21 mouse cellular contexts compared by ENCODE assay signal in genomic region chr6:48698888-48699287, GRCm38 (mm10). TPM values are rescaled to one million over a fixed set of nuclear protein-coding genes. Genes with fewer than 3 reads are reported as not detected.
DNase-seq lines count a peak whose midpoint lies in the region; TF ChIP-seq lines count a peak whose summit lies in the region.
"Had no signal": no experiment of that assay in that cellular context is flagged by ENCODE, and none has a peak within 500 bp of the region (broad histone marks: within the 10 kb centered on the region; RNA-seq: fewer than 3 reads in every experiment).

No protein-coding gene starts in this region.

- peak; percentile 92 for DNase-seq in heart, adult 11 months
- no peak for DNase-seq in heart, postnatal 25 days (ENCODE audit: low spot score)
- DNase-seq in kidney, adult 2 months = no peak
- DNase-seq in kidney, postnatal 25 days = no peak
- peak in 1 of 2 experiments; percentile 12 for DNase-seq in spleen, adult 2 months (ENCODE audit: low read depth in 1 of 2, low spot score in 2 of 2)
- DNase-seq in spleen, postnatal 10 days (ENCODE audit: low spot score in 2 of 2) = no peak
- DNase-seq in splenic B cell, adult 2 months (ENCODE audit: low read depth, low spot score) = peak; percentile 60
- no peak for DNase-seq in left cerebral cortex, adult 18-20 months (ENCODE audit: low spot score in 2 of 2)
- DNase-seq: adrenal gland, postnatal 36 days; cerebellum, postnatal 14 days; gastrocnemius, postnatal 10 days; lung, embryonic 14.5 days; thymus, postnatal 36 days had no signal

- 82% methylated on average over 3 of the region's 3 CpGs for WGBS in kidney, adult 2 months
- 11% methylated on average over 3 of the region's 3 CpGs for WGBS in spleen, adult 2 months

- no peak for TF ChIP-seq CTCF in kidney, adult 2 months (conservative IDR thresholded peaks at IDR 0.05; ENCODE audit: insufficient read depth, insufficient read length, low read depth, low read length)
- TF ChIP-seq CTCF in spleen, adult 2 months (IDR thresholded peaks at IDR 0.05; ENCODE audit: extremely low read depth, insufficient read depth, insufficient read length, insufficient replicate concordance) = no peak

- TF ChIP-seq POLR2A in kidney, adult 2 months (IDR thresholded peaks at IDR 0.05; ENCODE audit: low read depth, low read length) = no peak
- TF ChIP-seq POLR2A in spleen, adult 2 months (IDR thresholded peaks at IDR 0.05; ENCODE audit: low read depth, low read length) = no peak

- peak overlapping the region; percentile 80 for H3K27ac ChIP-seq in kidney, adult 2 months (ENCODE audit: insufficient read depth, low read depth, low read length)
- H3K27ac ChIP-seq in spleen, adult 2 months (ENCODE audit: insufficient read depth, low read length) = peak overlapping the region; percentile 92
- H3K27ac ChIP-seq: hindbrain, embryonic 13.5 days; layer of hippocampus, adult 2 months; left cerebral cortex, adult 2 months; limb, embryonic 12.5 days; neural tube, embryonic 13.5 days; stomach, postnatal 0 days had no signal

- H3K36me3 ChIP-seq in kidney, adult 2 months (ENCODE audit: control insufficient read depth, insufficient read depth, low read length) = 0 out of 2 replicates have a peak, but pooled peaks cover 1% of the 10 kb centered on the region
- H3K36me3 ChIP-seq in spleen, adult 2 months (ENCODE audit: control insufficient read depth, insufficient read depth, low read length) = peaks cover 20% of the 10 kb centered on the region
- peaks cover 10% of the 10 kb centered on the region for H3K36me3 ChIP-seq in splenic B cell, adult 2 months (ENCODE audit: control insufficient read depth, insufficient read depth, low read length, poor library complexity, severe bottlenecking)
- H3K36me3 ChIP-seq: hindbrain, embryonic 13.5 days; limb, embryonic 12.5 days; neural tube, embryonic 13.5 days had no signal

- peaks cover 2% of the 10 kb centered on the region; the same call in 1 of the 2 replicates for H3K4me1 ChIP-seq in kidney, adult 2 months (ENCODE audit: control insufficient read depth, insufficient read depth, low read length)
- peaks cover 52% of the 10 kb centered on the region; the same call in 1 of the 2 replicates for H3K4me1 ChIP-seq in spleen, adult 2 months (ENCODE audit: control insufficient read depth, insufficient read depth, insufficient read length)
- H3K4me1 ChIP-seq: hindbrain, embryonic 13.5 days; limb, embryonic 12.5 days; neural tube, embryonic 13.5 days had no signal

- no peak overlapping the region for H3K4me3 ChIP-seq in kidney, adult 2 months (ENCODE audit: insufficient read depth, low read depth, low read length)
- no peak overlapping the region for H3K4me3 ChIP-seq in spleen, adult 2 months (ENCODE audit: extremely low read depth, insufficient read depth, insufficient read length)
- H3K4me3 ChIP-seq: hindbrain, embryonic 13.5 days; layer of hippocampus, adult 2 months; left cerebral cortex, adult 2 months; limb, embryonic 12.5 days; neural tube, embryonic 13.5 days had no signal

- no peaks in the 10 kb centered on the region for H3K27me3 ChIP-seq in kidney, adult 2 months (replicated peaks; ENCODE audit: control insufficient read depth, insufficient read depth, low read length)
- no peaks in the 10 kb centered on the region for H3K27me3 ChIP-seq in spleen, adult 2 months (ENCODE audit: control insufficient read depth, insufficient read depth, low read length)
- no peaks in the 10 kb centered on the region for H3K27me3 ChIP-seq in splenic B cell, adult 2 months (ENCODE audit: control insufficient read depth, insufficient read depth, low read length, poor library complexity, severe bottlenecking)
- H3K27me3 ChIP-seq: hindbrain, embryonic 13.5 days; limb, embryonic 12.5 days; neural tube, embryonic 13.5 days had no signal

- intact Hi-C loops in heart, postnatal 25 days (cut with DNase I) = no loop called here

RNA-seq across cellular contexts. Expression of gene Gimap6, which starts 9.1 kb away (rescaled TPM):
- 10 to 100 TPM; 38.5 to 41.6 TPM for total RNA-seq in heart, postnatal 25 days (2021)
- 14.2 and 24.0 TPM in 2 replicates for polyA plus RNA-seq in kidney, adult 2 months (2012; rRNA removed)
- polyA plus RNA-seq in spleen, adult 2 months (2012; rRNA removed) = 50.8 and 54.3 TPM in 2 replicates
- 1 to 10 TPM; 3.6 to 4.1 TPM for total RNA-seq in left cerebral cortex, adult 18-20 months (2021)

RNA-seq across cellular contexts. Expression of gene Gimap4, which starts 14.5 kb away (rescaled TPM):
- 10 to 100 TPM; 29.0 to 30.8 TPM for total RNA-seq in heart, postnatal 25 days (2021)
- 27.5 and 44.3 TPM in 2 replicates for polyA plus RNA-seq in kidney, adult 2 months (2012; rRNA removed)
- polyA plus RNA-seq in spleen, adult 2 months (2012; rRNA removed) = 66.3 and 73.5 TPM in 2 replicates
- total RNA-seq in left cerebral cortex, adult 18-20 months (2021) = under 1 TPM; 0.28 to 0.75 TPM
- total RNA-seq: layer of hippocampus, adult 2 months had no signal

RNA-seq across cellular contexts. Expression of gene Gm28053, which starts 19.5 kb away (rescaled TPM):
- 1 to 10 TPM; 1.8 to 5.3 TPM for total RNA-seq in heart, postnatal 25 days (2021)
- not detected in 2 replicates for polyA plus RNA-seq in kidney, adult 2 months (2012; rRNA removed)
- polyA plus RNA-seq in spleen, adult 2 months (2012; rRNA removed) = 0.43 and 0.82 TPM in 2 replicates
- total RNA-seq in left cerebral cortex, adult 18-20 months (2021) = 1 to 10 TPM in 1 of 2 experiments, not detected in 1; 2.3 TPM
- total RNA-seq: layer of hippocampus, adult 2 months; megakaryocyte-erythroid progenitor cell, adult 5-6 weeks had no signal
- polyA plus RNA-seq: forebrain, embryonic 16.5 days; hindbrain, embryonic 13.5 days had no signal

RNA-seq across cellular contexts. Expression of gene Gimap7, which starts 19.5 kb away (rescaled TPM):
- total RNA-seq in heart, postnatal 25 days (2021) = under 1 TPM in 1 of 2 experiments, not detected in 1; 0.39 TPM
- 0.20 and 0.97 TPM in 2 replicates for polyA plus RNA-seq in kidney, adult 2 months (2012; rRNA removed)
- polyA plus RNA-seq in spleen, adult 2 months (2012; rRNA removed) = 9.5 and 11.6 TPM in 2 replicates
- total RNA-seq in left cerebral cortex, adult 18-20 months (2021) = not detected
- total RNA-seq: gastrocnemius, postnatal 10 days; layer of hippocampus, adult 2 months; left cerebral cortex, adult 2 months had no signal
- polyA plus RNA-seq: forebrain, embryonic 16.5 days; hindbrain, embryonic 13.5 days; limb, embryonic 12.5 days; lung, embryonic 14.5 days; neural tube, embryonic 13.5 days; stomach, postnatal 0 days had no signal

RNA-seq across cellular contexts. Expression of gene Gimap9, which starts 23.0 kb away (rescaled TPM):
- 1 to 10 TPM; 3.1 to 4.9 TPM for total RNA-seq in heart, postnatal 25 days (2021)
- polyA plus RNA-seq in kidney, adult 2 months (2012; rRNA removed) = 6.8 and 10.1 TPM in 2 replicates
- polyA plus RNA-seq in spleen, adult 2 months (2012; rRNA removed) = 9.9 and 10.4 TPM in 2 replicates
- under 1 TPM; 0.70 to 0.80 TPM for total RNA-seq in left cerebral cortex, adult 18-20 months (2021)

Comparison
In these comparisons a context has a peak if more than half of its experiments do, and no peak if none do; other contexts are left out.
1. DNase-seq: peak in heart, adult 11 months (single experiment) and splenic B cell, adult 2 months (single experiment); none in heart, postnatal 25 days (single experiment), kidney, adult 2 months (single experiment), kidney, postnatal 25 days (0 of 2), spleen, postnatal 10 days (0 of 2) and left cerebral cortex, adult 18-20 months (0 of 2).
2. RNA of gene Gimap6, which starts 9.1 kb away (total RNA-seq): 38.5 to 41.6 TPM in heart, postnatal 25 days; 3.6 to 4.1 TPM in left cerebral cortex, adult 18-20 months; every median in the first group is over 4 times any median in the second.
3. RNA of gene Gimap4, which starts 14.5 kb away (total RNA-seq): 29.0 to 30.8 TPM in heart, postnatal 25 days; 0.28 to 0.75 TPM in left cerebral cortex, adult 18-20 months; every median in the first group is over 10 times any median in the second.